Mouse (Mus musculus): ENCODE results near the gene Dhx57. TPM values are rescaled to one million over a fixed set of nuclear protein-coding genes. Genes with fewer than 3 reads are reported as not detected.

Gene Dhx57
- polyA plus RNA-seq, 1 experiment from 2014 or later = 4.2 TPM

- 73% methylated on average over 4 of the region's 4 CpGs for WGBS
- TF ChIP-seq CTCF (IDR thresholded peaks at IDR 0.05) (no peak), EP300 (IDR thresholded peaks at IDR 0.05) (no peak)
These were observed 32.7 kb upstream of the Dhx57 start for GRCm38 (mm10) chr17:80323015-80323414.

DNA sequence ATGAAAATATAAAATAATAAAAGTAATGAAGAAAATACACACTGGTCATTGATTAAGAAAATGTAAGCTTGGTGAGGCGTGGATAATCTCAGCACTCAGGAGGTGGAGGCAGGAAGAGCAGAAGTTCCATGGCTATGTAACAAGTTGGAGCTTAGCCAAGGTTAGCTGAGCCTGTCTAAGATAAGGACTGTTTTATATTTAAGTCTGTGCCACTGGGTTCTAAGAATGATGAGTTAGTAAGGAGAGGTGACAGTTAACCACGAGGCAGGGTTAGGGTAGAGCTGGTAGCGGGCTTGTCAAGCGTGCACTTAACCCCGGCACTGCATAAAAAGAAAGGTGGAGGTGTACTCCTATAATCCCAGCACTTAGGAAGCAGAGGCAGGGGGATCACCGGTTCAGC, 32.0 kb upstream of the Dhx57 start:
- WGBS = 71% methylated on average over 6 of the region's 6 CpGs
- DNase-seq (ENCODE audit: low spot score) (no peak), ATAC-seq (no peak; the same call in 1 of the 2 replicates)

More at GRCm38 (mm10) chr17:80323015-80323414, 32.7 kb upstream of the Dhx57 start:
- ATAC-seq (no peak), DNase-seq (ENCODE audit: low spot score) (no peak)
- Histone ChIP-seq H3K9ac (replicated peaks; ENCODE audit: low read depth) (no peak overlapping the region), H3K4me1 (ENCODE audit: insufficient read depth, low read depth, low read length) (no peaks in the 10 kb centered on the region), H3K4me2 (replicated peaks; ENCODE audit: low read depth, low read length) (no peak overlapping the region), H3K4me3 (ENCODE audit: low read depth, low read length) (no peak overlapping the region), H3K9me3 (ENCODE audit: low read length) (no peaks in the 10 kb centered on the region), H3K27ac (ENCODE audit: low read length) (no peak overlapping the region), H3K27me3 (replicated peaks; ENCODE audit: insufficient read depth, low read length) (no peaks in the 10 kb centered on the region), H3K36me3 (ENCODE audit: insufficient read depth, low read length) (no peaks in the 10 kb centered on the region)

DNA sequence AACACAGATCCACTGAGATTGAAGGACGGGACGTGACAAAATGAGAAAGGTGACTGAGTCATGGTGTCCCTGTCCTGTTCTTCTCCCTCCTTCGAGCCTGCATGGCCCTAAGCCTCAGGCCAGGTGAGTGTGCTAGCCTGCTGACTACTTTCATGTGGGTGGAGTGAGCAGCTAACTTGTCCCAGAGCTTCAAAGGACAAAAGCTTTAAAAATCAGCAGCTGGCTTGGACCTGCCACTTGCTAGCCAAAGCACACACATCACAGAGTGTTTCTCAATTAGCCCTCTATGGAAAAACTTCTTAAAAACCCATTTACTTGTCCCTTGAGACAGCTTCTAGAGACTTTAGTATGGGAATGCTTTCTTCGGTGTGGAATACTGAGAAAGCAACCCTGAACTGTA, 22.1 kb upstream of the Dhx57 start:
- Histone ChIP-seq H3K4me1 (ENCODE audit: insufficient read depth, low read depth, low read length) (no peaks in the 10 kb centered on the region), H3K27me3 (replicated peaks; ENCODE audit: insufficient read depth, low read length) (no peaks in the 10 kb centered on the region), H3K36me3 (ENCODE audit: insufficient read depth, low read length) (no peaks in the 10 kb centered on the region), H3K9me3 (ENCODE audit: low read length) (no peaks in the 10 kb centered on the region), H3K4me2 (replicated peaks; ENCODE audit: low read depth, low read length) (no peak overlapping the region), H3K27ac (ENCODE audit: low read length) (no peak overlapping the region), H3K9ac (replicated peaks; ENCODE audit: low read depth) (no peak overlapping the region), H3K4me3 (ENCODE audit: low read depth, low read length) (no peak overlapping the region)
- ATAC-seq = no peak
- no peak for TF ChIP-seq CTCF (IDR thresholded peaks at IDR 0.05)
- TF ChIP-seq EP300 (IDR thresholded peaks at IDR 0.05) = no peak
- WGBS = 85% methylated on average over 4 of the region's 4 CpGs
- no peak for DNase-seq (ENCODE audit: low spot score)

More for the DNA sequence above, 32.0 kb upstream of the Dhx57 start:
- TF ChIP-seq CTCF (IDR thresholded peaks at IDR 0.05) (no peak), EP300 (IDR thresholded peaks at IDR 0.05) (no peak)
- Histone ChIP-seq H3K4me2 (replicated peaks; ENCODE audit: low read depth, low read length) (no peak overlapping the region), H3K9me3 (ENCODE audit: low read length) (no peaks in the 10 kb centered on the region), H3K36me3 (ENCODE audit: insufficient read depth, low read length) (no peaks in the 10 kb centered on the region), H3K4me3 (ENCODE audit: low read depth, low read length) (no peak overlapping the region), H3K4me1 (ENCODE audit: insufficient read depth, low read depth, low read length) (no peaks in the 10 kb centered on the region), H3K9ac (replicated peaks; ENCODE audit: low read depth) (no peak overlapping the region), H3K27ac (ENCODE audit: low read length) (no peak overlapping the region), H3K27me3 (replicated peaks; ENCODE audit: insufficient read depth, low read length) (no peaks in the 10 kb centered on the region)

DNA sequence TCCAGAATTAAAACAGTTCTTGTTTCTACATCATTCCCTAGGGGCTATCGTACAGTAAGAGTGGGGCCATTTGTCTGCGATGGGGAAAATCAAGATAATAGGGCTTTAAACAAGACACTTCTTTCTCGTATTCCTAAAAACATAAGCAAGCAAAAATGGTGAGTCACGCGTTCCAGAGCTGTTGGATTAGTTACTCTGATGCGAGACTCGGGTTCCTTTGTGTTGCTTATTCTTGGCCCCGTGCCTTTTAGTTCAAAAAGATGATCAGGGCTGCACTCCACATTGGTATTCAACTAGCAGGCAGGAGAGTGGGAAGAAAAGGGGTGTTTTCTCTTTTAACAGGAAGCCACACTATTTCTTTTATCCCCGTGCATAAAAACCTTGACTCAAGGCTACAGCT, 21.5 kb upstream of the Dhx57 start:
- Histone ChIP-seq H3K27me3 (replicated peaks; ENCODE audit: insufficient read depth, low read length) (no peaks in the 10 kb centered on the region), H3K27ac (ENCODE audit: low read length) (no peak overlapping the region), H3K9me3 (ENCODE audit: low read length) (no peaks in the 10 kb centered on the region), H3K36me3 (ENCODE audit: insufficient read depth, low read length) (no peaks in the 10 kb centered on the region), H3K4me2 (replicated peaks; ENCODE audit: low read depth, low read length) (no peak overlapping the region), H3K4me3 (ENCODE audit: low read depth, low read length) (no peak overlapping the region), H3K9ac (replicated peaks; ENCODE audit: low read depth) (no peak overlapping the region), H3K4me1 (ENCODE audit: insufficient read depth, low read depth, low read length) (no peaks in the 10 kb centered on the region)
- TF ChIP-seq EP300 (IDR thresholded peaks at IDR 0.05) (no peak), CTCF (IDR thresholded peaks at IDR 0.05) (no peak)
- no peak for ATAC-seq
- WGBS = 59% methylated on average over 9 of the region's 9 CpGs
- DNase-seq (ENCODE audit: low spot score) = no peak

DNA sequence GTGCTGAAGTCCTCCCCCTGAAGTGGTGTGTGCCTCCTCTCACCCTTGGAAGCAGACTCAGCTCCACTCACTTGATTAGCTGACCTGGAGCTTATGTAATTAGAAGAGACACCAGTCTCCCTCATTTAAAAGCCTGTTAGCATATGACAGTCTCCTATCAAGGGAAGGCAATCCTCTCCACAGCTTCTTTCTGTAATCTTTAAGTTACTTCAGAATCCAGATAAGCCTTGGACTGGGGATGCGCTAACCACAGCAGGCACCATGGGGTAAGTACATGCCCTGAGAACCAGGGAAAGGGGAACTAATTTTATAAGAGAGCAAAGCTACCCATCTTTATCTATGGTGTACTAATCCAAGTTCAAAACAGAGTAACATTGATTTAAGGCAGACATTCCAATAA, 17.0 kb upstream of the Dhx57 start, which contains the start of gene Arhgef33:
Gene Arhgef33 (plus strand): TSS at position 157 of the 400 bp plus-strand sequence.
- H3K9me3 ChIP-seq (ENCODE audit: low read length) = no peaks in the 10 kb centered on the region
- ATAC-seq (no peak), DNase-seq (ENCODE audit: low spot score) (no peak)
- 93% methylated on average over 1 of the region's 1 CpGs for WGBS
- no peak within 1 kb of the TSS for H3K4me3 ChIP-seq (ENCODE audit: low read depth, low read length)
- H3K4me2 ChIP-seq (replicated peaks; ENCODE audit: low read depth, low read length) = no peak within 1 kb of the TSS
- H3K36me3 ChIP-seq (ENCODE audit: insufficient read depth, low read length) = no peaks in the 10 kb centered on the region
- no peak within 1 kb of the TSS for H3K9ac ChIP-seq (replicated peaks; ENCODE audit: low read depth)
- TF ChIP-seq EP300 (IDR thresholded peaks at IDR 0.05) = no peak
- TF ChIP-seq CTCF (IDR thresholded peaks at IDR 0.05) = no peak
- no peak within 1 kb of the TSS for H3K27ac ChIP-seq (ENCODE audit: low read length)
- no peaks in the 10 kb centered on the region for H3K4me1 ChIP-seq (ENCODE audit: insufficient read depth, low read depth, low read length)
- H3K27me3 ChIP-seq (replicated peaks; ENCODE audit: insufficient read depth, low read length) = no peaks in the 10 kb centered on the region

GRCm38 (mm10) chr17:80298844-80299243, 8.6 kb upstream of the Dhx57 start:
- Histone ChIP-seq H3K27me3 (replicated peaks; ENCODE audit: insufficient read depth, low read length) (no peaks in the 10 kb centered on the region), H3K36me3 (ENCODE audit: insufficient read depth, low read length) (no peaks in the 10 kb centered on the region), H3K9ac (replicated peaks; ENCODE audit: low read depth) (no peak overlapping the region), H3K4me3 (ENCODE audit: low read depth, low read length) (no peak overlapping the region), H3K9me3 (ENCODE audit: low read length) (no peaks in the 10 kb centered on the region), H3K27ac (ENCODE audit: low read length) (no peak overlapping the region), H3K4me2 (replicated peaks; ENCODE audit: low read depth, low read length) (no peak overlapping the region), H3K4me1 (ENCODE audit: insufficient read depth, low read depth, low read length) (no peaks in the 10 kb centered on the region)
- no peak for ATAC-seq
- no peak for DNase-seq (ENCODE audit: low spot score)
- 83% methylated on average over 5 of the region's 5 CpGs for WGBS
- TF ChIP-seq EP300 (IDR thresholded peaks at IDR 0.05) = no peak
- no peak for TF ChIP-seq CTCF (IDR thresholded peaks at IDR 0.05)

GRCm38 (mm10) chr17:80295258-80295657, 5.0 kb upstream of the Dhx57 start:
- H3K27ac ChIP-seq (ENCODE audit: low read length) = no peak overlapping the region
- no peaks in the 10 kb centered on the region for H3K4me1 ChIP-seq (ENCODE audit: insufficient read depth, low read depth, low read length)
- no peaks in the 10 kb centered on the region for H3K27me3 ChIP-seq (replicated peaks; ENCODE audit: insufficient read depth, low read length)
- H3K9ac ChIP-seq (replicated peaks; ENCODE audit: low read depth) = no peak overlapping the region
- no peak overlapping the region for H3K4me3 ChIP-seq (ENCODE audit: low read depth, low read length)
- no peaks in the 10 kb centered on the region for H3K9me3 ChIP-seq (ENCODE audit: low read length)
- H3K36me3 ChIP-seq (ENCODE audit: insufficient read depth, low read length) = no peaks in the 10 kb centered on the region
- 85% methylated on average over 5 of the region's 5 CpGs for WGBS
- TF ChIP-seq CTCF (IDR thresholded peaks at IDR 0.05) (no peak), EP300 (IDR thresholded peaks at IDR 0.05) (no peak)
- DNase-seq (ENCODE audit: low spot score) (no peak), ATAC-seq (no peak)
- H3K4me2 ChIP-seq (replicated peaks; ENCODE audit: low read depth, low read length) = no peak overlapping the region
